Mouse (Mus musculus) right cerebral cortex, adult 2 months (tissue): ENCODE data around the gene Dcpp1.

ENCODE experiments used
- DNase-seq, 2 experiments: peaks; one replicate each; pipeline ENCODE4 v3.0.0; 2021 to 2022; ENCODE audit warnings: low spot score in 2 of 2

Dcpp1 gene

GRCm38 (mm10) chr17:23925090-23925493, 44.4 kb downstream of the Dcpp1 start:
- peak; percentile 55 to 56 for DNase-seq

- DNase-seq, result no peak
Observed at GRCm38 (mm10) chr17:23931157-23931556, 50.5 kb downstream of the Dcpp1 start.
